Mouse (Mus musculus) liver, adult 2 months (tissue): Measurements from ENCODE around the gene Sh3bgrl2.

Experiments used
- CTCF ChIP-seq: fragments of 200-500 bp; IDR thresholded peaks from 2 replicates; pipeline ENCODE4 v1.5.1; 2011; ENCODE audit warnings: low read depth, low read length, control low read depth
- POLR2A ChIP-seq: fragments of 200-500 bp; IDR thresholded peaks from 2 replicates; pipeline ENCODE4 v1.6.1; 2011; ENCODE audit warnings: low read length, control low read depth; ENCODE audit not compliant: insufficient read depth; ENCODE audit errors: extremely low read depth

DNA sequence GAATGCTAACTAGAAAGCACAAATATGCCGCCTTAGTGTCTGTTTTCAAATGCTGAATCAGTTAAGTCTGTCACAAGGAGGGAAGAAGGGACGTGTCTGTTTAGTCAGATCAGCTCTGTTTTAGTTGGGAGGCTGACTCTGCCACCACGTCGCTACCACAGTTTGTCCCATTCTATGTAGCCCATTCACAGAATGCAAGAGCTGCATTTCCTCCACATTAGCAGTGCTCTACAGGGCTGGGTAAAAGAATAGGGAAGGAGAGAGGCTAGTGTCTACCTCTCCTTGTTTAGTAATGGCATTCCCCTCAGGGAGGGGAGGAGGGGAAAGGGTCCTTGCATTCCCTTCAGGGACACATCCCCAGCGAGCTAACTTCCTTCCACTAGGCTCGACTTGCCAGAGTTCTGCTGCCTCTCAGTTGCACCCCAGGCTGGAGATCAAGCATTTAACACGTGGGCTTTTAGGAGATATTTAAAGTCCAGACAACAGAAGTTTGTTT is 68.5 kb downstream of the Sh3bgrl2 start:
- TF ChIP-seq POLR2A (no peak), CTCF (no peak)
